Mouse (Mus musculus): ENCODE measurements around the gene Kcnip2.

Kcnip2 gene

GRCm38 (mm10) chr19:45775486-45775885 is 40.4 kb downstream of the Kcnip2 start:
- DNase-seq: no peak

GRCm38 (mm10) chr19:45771501-45771900 is 44.4 kb downstream of the Kcnip2 start:
- DNase-seq: no peak

GRCm38 (mm10) chr19:45760810-45761209 is 55.1 kb downstream of the Kcnip2 start:
- DNase-seq: no peak

GRCm38 (mm10) chr19:45758671-45759070 is 57.2 kb downstream of the Kcnip2 start:
- DNase-seq: no peak

GRCm38 (mm10) chr19:45753551-45753950 is 62.3 kb downstream of the Kcnip2 start:
- no peak for DNase-seq

- DNase-seq: no peak
Measured at GRCm38 (mm10) chr19:45751881-45752280, 64.0 kb downstream of the Kcnip2 start.

- peak; percentile 91 to 92 for DNase-seq
Measured at GRCm38 (mm10) chr19:45749243-45750043, 66.4 kb downstream of the Kcnip2 start, which contains the start of gene Npm3. TSS of gene Npm3 (minus strand) at chr19:45749591.

- DNase-seq: peak; percentile 29 to 30
Measured at GRCm38 (mm10) chr19:45748691-45749242, 67.1 kb downstream of the Kcnip2 start.

- no peak for DNase-seq
Measured at GRCm38 (mm10) chr19:45748206-45748605, 67.7 kb downstream of the Kcnip2 start.

- DNase-seq: peak; percentile 89 to 90
Measured at GRCm38 (mm10) chr19:45747028-45747867, 68.6 kb downstream of the Kcnip2 start.

GRCm38 (mm10) chr19:45746153-45747020 is 69.5 kb downstream of the Kcnip2 start:
- peak; percentile 86 to 87 for DNase-seq

- DNase-seq: no peak
Measured at GRCm38 (mm10) chr19:45745344-45746152, 70.3 kb downstream of the Kcnip2 start.

GRCm38 (mm10) chr19:45743619-45744018 is 72.2 kb downstream of the Kcnip2 start:
- DNase-seq: no peak

- DNase-seq: no peak
Measured at GRCm38 (mm10) chr19:45742984-45743575, 72.8 kb downstream of the Kcnip2 start.

- peak; percentile 23 to 28 for DNase-seq
Measured at GRCm38 (mm10) chr19:45742218-45742983, 73.5 kb downstream of the Kcnip2 start, which contains the start of gene Fgf8. TSS of gene Fgf8 (minus strand) at chr19:45742915.

All from B cell, adult 2 months (primary cell).